Mouse (Mus musculus) intestine, embryonic 15.5 days (tissue): ENCODE measurements around the gene Il4ra. TPM values are rescaled to one million over a fixed set of nuclear protein-coding genes. Genes with fewer than 3 reads are reported as not detected.

Source experiments
- ATAC-seq: fragments of 200-750 bp; cut with Nextera tagmentation; 2 replicates; pipeline ENCODE4 v1.8.0; 2017; ENCODE audit warnings: moderate TSS enrichment, moderate library complexity
- H3K27ac ChIP-seq: fragments of 300-500 bp; sonication (generic); 2 replicates; pipeline ENCODE4 v1.5.1; 2015; ENCODE audit warnings: mild to moderate bottlenecking, inconsistent platforms
- H3K27me3 ChIP-seq: fragments of 300-500 bp; sonication (generic); replicated peaks from 2 replicates; pipeline ENCODE4 v1.6.1; 2015; ENCODE audit warnings: inconsistent platforms
- H3K36me3 ChIP-seq: fragments of 300-500 bp; sonication (generic); 2 replicates; pipeline ENCODE4 v1.6.1; 2015; ENCODE audit warnings: inconsistent platforms
- H3K4me1 ChIP-seq: fragments of 300-500 bp; sonication (generic); replicated peaks from 2 replicates; pipeline ENCODE4 v1.6.1; 2015; ENCODE audit warnings: inconsistent platforms
- H3K4me2 ChIP-seq: fragments of 300-500 bp; sonication (generic); replicated peaks from 2 replicates; pipeline ENCODE4 v1.6.1; 2015; ENCODE audit warnings: mild to moderate bottlenecking, inconsistent platforms
- H3K4me3 ChIP-seq: fragments of 300-500 bp; sonication (generic); replicated peaks from 2 replicates; pipeline ENCODE4 v1.5.1; 2015; ENCODE audit warnings: inconsistent platforms
- H3K9ac ChIP-seq: fragments of 300-500 bp; sonication (generic); 2 replicates; pipeline ENCODE4 v1.6.1; 2015; ENCODE audit warnings: inconsistent platforms
- H3K9me3 ChIP-seq: fragments of 300-500 bp; sonication (generic); 2 replicates; pipeline ENCODE4 v1.6.1; 2016; ENCODE audit warnings: inconsistent platforms
- WGBS: fragments of 180-500 bp; shearing (Covaris S2); methylation state at CpG from one replicate; pipeline ENCODE4 v1.1.7; 2015; 5-methylcytosine and 5-hydroxymethylcytosine counted together
- polyA plus RNA-seq: library from polyadenylated mRNA; unstranded; fragments of >200 nt; fragmentation: Nextera tagmentation; extraction: Ambion mirVana; gene quantifications from 2 replicates; pipeline ENCODE4 v1.2.1, GENCODE M21; 2015

The Il4ra gene
- polyA plus RNA-seq, 1 experiment from 2014 or later: 10.4 TPM

GRCm38 (mm10) chr7:125597083-125597482 is 45.2 kb downstream of the Il4ra start:
- Histone ChIP-seq H3K4me1 (no peaks in the 10 kb centered on the region), H3K36me3 (no peaks in the 10 kb centered on the region), H3K4me3 (no peak overlapping the region), H3K4me2 (no peak overlapping the region), H3K9ac (no peak overlapping the region), H3K27me3 (no peaks in the 10 kb centered on the region), H3K27ac (no peak overlapping the region), H3K9me3 (no peaks in the 10 kb centered on the region)
- WGBS: 84% methylated on average over 9 of the region's 9 CpGs
- no peak for ATAC-seq

DNA sequence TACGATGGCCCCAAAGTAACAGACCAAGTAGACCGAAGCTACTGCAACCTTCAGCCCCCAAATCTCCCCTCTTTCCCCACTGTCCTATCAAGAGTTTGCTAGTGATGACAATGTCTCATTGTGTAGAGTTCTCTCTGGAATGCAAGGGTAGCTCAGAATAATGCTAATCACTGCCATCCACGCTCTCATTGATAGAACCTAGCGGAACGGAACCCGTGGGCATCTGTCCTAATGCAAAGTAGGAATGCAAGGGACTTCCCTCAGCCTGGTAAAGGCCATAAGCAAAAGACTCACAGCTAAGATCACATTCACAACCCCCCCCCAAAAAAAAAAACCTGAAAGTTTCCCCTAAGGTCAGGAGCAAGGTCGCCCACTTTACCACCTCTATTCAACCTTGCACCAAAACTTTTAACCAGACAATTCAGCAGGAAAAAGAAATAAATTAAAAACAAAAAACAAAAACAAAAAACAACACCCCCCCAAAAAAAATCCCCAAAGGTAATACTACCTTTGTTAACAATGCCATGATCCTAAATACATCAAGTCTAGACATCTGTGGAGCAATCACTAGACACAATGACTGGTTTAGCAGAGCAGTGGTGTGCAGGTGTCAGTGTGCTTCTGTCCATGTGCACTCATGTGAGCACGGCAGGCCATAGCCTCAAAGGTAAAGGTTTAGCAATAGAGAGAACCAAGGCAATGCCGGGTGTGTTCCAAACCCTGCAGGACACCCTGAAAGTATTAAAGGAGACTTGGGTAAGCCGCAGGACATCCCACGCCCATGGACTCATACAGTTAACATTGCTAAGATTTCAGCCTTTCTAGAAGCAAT is 45.8 kb downstream of the Il4ra start:
- no peaks in the 10 kb centered on the region for H3K27me3 ChIP-seq
- H3K9me3 ChIP-seq: no peaks in the 10 kb centered on the region
- no peak overlapping the region for H3K4me3 ChIP-seq
- no peak overlapping the region for H3K27ac ChIP-seq
- H3K9ac ChIP-seq: no peak overlapping the region
- H3K4me1 ChIP-seq: no peaks in the 10 kb centered on the region
- no peak for ATAC-seq
- no peak overlapping the region for H3K4me2 ChIP-seq
- WGBS: 86% methylated on average over 11 of the region's 11 CpGs
- no peaks in the 10 kb centered on the region for H3K36me3 ChIP-seq

DNA sequence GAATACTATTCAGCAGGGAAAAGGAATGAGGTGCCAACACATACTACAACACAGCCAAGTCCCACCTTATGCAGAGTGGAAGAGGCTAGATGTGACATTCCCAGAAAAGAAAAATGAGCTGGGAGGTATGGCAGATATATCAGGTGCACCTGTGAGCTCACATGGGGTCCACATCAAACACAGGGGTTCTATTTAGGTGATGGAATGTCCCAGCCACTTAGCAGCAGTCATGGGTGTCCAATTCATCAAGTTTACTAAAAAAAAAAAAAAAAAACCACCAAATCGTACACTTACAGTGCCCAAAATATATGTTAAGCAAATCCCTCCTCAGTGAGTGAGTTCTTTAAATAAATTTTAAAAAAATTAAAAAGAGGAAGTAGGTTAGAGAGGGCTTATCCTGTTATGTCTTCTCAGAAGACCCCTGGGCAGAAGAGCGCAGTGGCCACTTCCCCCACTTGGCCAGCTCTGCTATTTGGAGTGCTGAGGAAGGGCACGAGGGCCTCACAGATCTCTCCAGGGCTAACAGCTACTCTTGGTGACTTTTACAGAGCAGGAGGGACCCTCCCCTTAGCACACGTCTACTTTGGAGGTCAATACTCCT is 47.6 kb downstream of the Il4ra start:
- H3K4me1 ChIP-seq: no peaks in the 10 kb centered on the region

GRCm38 (mm10) chr7:125600136-125600535 is 48.2 kb downstream of the Il4ra start:
- Histone ChIP-seq H3K4me1 (no peaks in the 10 kb centered on the region), H3K9ac (no peak overlapping the region), H3K27ac (no peak overlapping the region), H3K4me3 (no peak overlapping the region), H3K9me3 (no peaks in the 10 kb centered on the region), H3K4me2 (no peak overlapping the region), H3K27me3 (no peaks in the 10 kb centered on the region), H3K36me3 (no peaks in the 10 kb centered on the region)
- WGBS: 75% methylated on average over 10 of the region's 10 CpGs
- ATAC-seq: no peak

More for the DNA sequence above, 47.6 kb downstream of the Il4ra start:
- H3K9ac ChIP-seq: no peak overlapping the region
- H3K4me3 ChIP-seq: no peak overlapping the region
- H3K27me3 ChIP-seq: no peaks in the 10 kb centered on the region
- no peak for ATAC-seq
- H3K36me3 ChIP-seq: no peaks in the 10 kb centered on the region
- H3K27ac ChIP-seq: no peak overlapping the region
- no peak overlapping the region for H3K4me2 ChIP-seq
- WGBS: 51% methylated on average over 4 of the region's 4 CpGs
- no peaks in the 10 kb centered on the region for H3K9me3 ChIP-seq

DNA sequence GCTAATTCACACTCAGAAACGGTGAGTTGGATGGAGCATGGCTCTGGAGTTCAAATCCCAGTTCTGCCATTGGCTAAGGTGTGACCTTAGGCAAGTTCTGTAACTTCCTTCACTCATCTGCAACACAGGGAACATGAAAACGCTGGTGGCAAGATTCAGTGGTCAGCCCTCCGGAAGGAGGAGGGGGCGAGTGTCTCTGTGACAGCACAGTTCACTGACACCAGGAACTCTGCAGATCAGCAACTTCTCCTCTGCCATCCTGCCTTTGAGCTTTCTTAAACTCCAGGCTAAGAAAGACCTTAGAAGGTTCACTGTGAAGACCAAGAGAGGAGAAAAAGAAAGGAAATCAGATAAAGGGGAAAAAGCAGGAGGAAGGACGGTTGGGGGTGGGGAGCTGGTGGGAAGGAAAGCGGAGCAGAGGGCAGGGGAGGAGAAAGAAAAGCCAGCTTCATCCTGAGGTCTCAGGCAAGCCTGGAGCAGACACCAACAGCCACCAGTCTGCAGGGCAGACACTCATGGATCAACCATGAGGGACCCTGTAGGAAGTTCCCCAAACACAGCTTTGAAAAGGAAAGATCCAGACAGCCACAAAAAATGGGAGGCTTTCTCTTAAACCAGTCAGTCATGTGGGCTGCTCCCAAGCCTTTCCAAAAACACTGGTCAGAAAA is 48.8 kb downstream of the Il4ra start:
- Histone ChIP-seq H3K36me3 (no peaks in the 10 kb centered on the region), H3K4me2 (no peak overlapping the region), H3K9ac (no peak overlapping the region), H3K4me1 (no peaks in the 10 kb centered on the region), H3K4me3 (no peak overlapping the region), H3K27me3 (no peaks in the 10 kb centered on the region), H3K27ac (no peak overlapping the region), H3K9me3 (no peaks in the 10 kb centered on the region)
- 41% methylated on average over 6 of the region's 6 CpGs for WGBS
- no peak for ATAC-seq

DNA sequence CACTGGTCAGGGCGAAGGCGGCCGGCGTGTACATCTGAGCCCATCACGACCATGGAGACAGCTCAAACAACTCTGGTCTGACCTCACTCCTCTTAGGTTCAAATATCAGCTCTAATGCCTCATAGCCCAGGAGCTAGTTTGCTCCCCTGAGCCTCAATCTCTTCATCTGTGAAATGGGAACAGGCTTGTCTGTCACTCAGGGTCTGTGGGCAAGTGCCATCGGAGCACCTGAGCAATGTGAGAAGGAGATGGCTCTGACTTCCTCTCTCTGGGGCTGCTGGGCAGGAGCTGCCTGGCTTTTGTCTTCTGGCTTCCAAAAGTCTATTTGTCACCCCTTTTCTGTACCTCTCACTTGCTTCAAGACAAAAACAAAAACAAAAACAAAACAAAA is 49.4 kb downstream of the Il4ra start:
- Histone ChIP-seq H3K4me1 (no peaks in the 10 kb centered on the region), H3K4me3 (no peak overlapping the region), H3K9me3 (no peaks in the 10 kb centered on the region), H3K9ac (no peak overlapping the region), H3K36me3 (no peaks in the 10 kb centered on the region), H3K27me3 (no peaks in the 10 kb centered on the region), H3K27ac (no peak overlapping the region), H3K4me2 (no peak overlapping the region)
- ATAC-seq: no peak
- 84% methylated on average over 6 of the region's 6 CpGs for WGBS

DNA sequence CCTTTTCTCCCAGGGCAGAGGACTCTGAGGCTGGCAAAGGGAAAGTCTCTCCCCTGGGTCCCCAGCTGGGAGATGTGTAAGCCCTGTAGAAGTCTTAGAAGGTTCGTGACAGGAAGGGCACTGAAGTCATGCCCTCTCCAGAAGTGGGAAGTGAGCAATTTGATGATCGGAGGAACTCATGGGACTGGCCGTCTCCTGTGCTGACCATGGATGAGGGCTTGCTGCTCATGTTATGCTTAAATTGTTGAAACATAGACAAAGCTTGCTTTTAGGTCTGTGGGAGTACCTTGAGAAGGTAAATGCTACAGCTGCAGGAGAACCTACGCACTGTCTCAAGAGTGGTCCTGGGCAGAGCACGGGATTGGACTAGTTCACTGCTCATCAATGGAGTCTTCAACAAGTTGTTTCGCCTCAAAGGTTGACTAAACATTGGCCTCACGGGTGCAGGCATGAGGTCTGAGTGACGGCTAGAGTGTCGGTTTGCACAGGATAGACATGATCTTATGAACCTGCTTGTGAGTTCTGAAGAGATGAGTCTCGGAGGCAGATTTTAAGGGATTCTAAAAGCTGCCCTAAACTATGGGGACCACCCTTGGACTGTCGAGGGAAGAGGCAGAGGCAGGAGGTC is 50.0 kb downstream of the Il4ra start:
- ATAC-seq: no peak
- Histone ChIP-seq H3K36me3 (no peaks in the 10 kb centered on the region), H3K9ac (no peak overlapping the region), H3K9me3 (no peaks in the 10 kb centered on the region), H3K27ac (no peak overlapping the region), H3K4me3 (no peak overlapping the region), H3K4me2 (no peak overlapping the region), H3K27me3 (no peaks in the 10 kb centered on the region), H3K4me1 (no peaks in the 10 kb centered on the region)
- 73% methylated on average over 11 of the region's 11 CpGs for WGBS

GRCm38 (mm10) chr7:125603185-125603631 is 51.3 kb downstream of the Il4ra start, which contains the start of gene Il21r:
Gene Il21r (plus strand): TSS chr7:125603429.
- Histone ChIP-seq H3K9ac (no peak within 1 kb of the TSS), H3K4me2 (no peak within 1 kb of the TSS), H3K9me3 (no peaks in the 10 kb centered on the region), H3K4me1 (no peaks in the 10 kb centered on the region), H3K27me3 (no peaks in the 10 kb centered on the region), H3K27ac (no peak within 1 kb of the TSS), H3K36me3 (no peaks in the 10 kb centered on the region), H3K4me3 (no peak within 1 kb of the TSS)
- ATAC-seq: no peak
- 60% methylated on average over 11 of the region's 11 CpGs for WGBS

GRCm38 (mm10) chr7:125604362-125605319 is 52.7 kb downstream of the Il4ra start:
- Histone ChIP-seq H3K27me3 (no peaks in the 10 kb centered on the region), H3K4me1 (no peaks in the 10 kb centered on the region), H3K9me3 (no peaks in the 10 kb centered on the region), H3K36me3 (no peaks in the 10 kb centered on the region), H3K9ac (no peak overlapping the region), H3K4me3 (no peak overlapping the region), H3K27ac (no peak overlapping the region), H3K4me2 (no peak overlapping the region)
- 78% methylated on average over 12 of the region's 12 CpGs for WGBS
- no peak for ATAC-seq

DNA sequence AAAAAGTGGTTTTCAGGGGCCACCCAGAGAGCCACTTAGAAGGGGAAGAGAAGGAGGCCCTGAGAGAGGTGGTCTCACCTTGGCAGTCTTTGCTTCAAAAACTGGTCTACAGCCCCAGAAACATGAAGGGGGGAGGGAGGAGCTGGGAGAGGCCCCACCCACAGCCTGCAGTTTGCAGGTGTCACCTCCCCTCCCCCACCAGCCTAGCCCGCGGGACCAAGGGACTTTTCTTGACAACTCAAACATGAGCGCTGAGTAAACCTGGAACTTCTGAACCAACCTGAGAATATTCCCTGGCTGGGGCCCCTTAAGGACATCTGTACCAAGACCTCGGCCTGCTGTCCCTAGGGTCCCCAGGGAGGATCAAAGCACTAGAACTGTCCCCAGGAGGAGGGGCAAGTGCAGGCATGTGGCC is 53.8 kb downstream of the Il4ra start:
- H3K36me3 ChIP-seq: no peaks in the 10 kb centered on the region
- no peak overlapping the region for H3K4me2 ChIP-seq
- ATAC-seq: no peak
- no peaks in the 10 kb centered on the region for H3K9me3 ChIP-seq
- H3K27ac ChIP-seq: no peak overlapping the region
- 24% methylated on average over 4 of the region's 4 CpGs for WGBS
- H3K27me3 ChIP-seq: no peaks in the 10 kb centered on the region
- H3K4me3 ChIP-seq: no peak overlapping the region
- H3K4me1 ChIP-seq: no peaks in the 10 kb centered on the region
- no peak overlapping the region for H3K9ac ChIP-seq

GRCm38 (mm10) chr7:125606265-125607164 is 54.6 kb downstream of the Il4ra start:
- Histone ChIP-seq H3K9me3 (no peaks in the 10 kb centered on the region), H3K9ac (no peak overlapping the region), H3K36me3 (no peaks in the 10 kb centered on the region), H3K27ac (no peak overlapping the region), H3K4me2 (no peak overlapping the region), H3K4me1 (no peaks in the 10 kb centered on the region), H3K27me3 (no peaks in the 10 kb centered on the region), H3K4me3 (no peak overlapping the region)
- WGBS: 79% methylated on average over 2 of the region's 2 CpGs
- no peak for ATAC-seq
